Mouse (Mus musculus) cerebellum, adult 11 months (tissue): ENCODE measurements around the gene Cnst.
"Not testable (repeated sequence)": the region's sequence is repeated elsewhere in the genome, so short reads cannot be mapped to it uniquely, and the experiment has no call there.

Source experiments
- DNase-seq: peaks from one replicate; pipeline ENCODE4 v3.0.0; 2022

Cnst gene

GRCm38 (mm10) chr1:179648678-179649077, 102.5 kb downstream of the Cnst start:
- not testable (repeated sequence) for DNase-seq

DNA sequence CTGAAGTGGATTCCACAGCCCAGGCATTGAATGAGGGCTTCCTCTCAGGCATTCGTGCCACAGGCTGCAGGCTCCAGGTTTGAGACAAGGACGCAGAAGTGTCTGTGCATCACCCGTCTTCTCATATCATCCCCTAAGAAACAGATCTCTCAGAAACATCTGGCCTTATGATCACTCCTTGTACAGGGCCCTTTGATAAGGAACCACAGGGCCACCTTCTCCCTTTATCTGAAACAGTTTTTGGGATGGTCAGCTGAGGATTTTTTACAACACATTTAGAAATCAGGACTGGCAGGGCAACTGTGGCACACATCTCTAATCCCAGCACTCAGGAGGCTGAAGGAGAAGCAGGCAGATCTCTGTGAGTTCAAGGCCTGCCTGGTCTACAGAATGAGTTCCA, 103.2 kb downstream of the Cnst start:
- DNase-seq = no peak

GRCm38 (mm10) chr1:179650284-179650683, 104.1 kb downstream of the Cnst start:
- no peak for DNase-seq

- no peak for DNase-seq
Measured at GRCm38 (mm10) chr1:179651224-179651623, 105.1 kb downstream of the Cnst start.

DNA sequence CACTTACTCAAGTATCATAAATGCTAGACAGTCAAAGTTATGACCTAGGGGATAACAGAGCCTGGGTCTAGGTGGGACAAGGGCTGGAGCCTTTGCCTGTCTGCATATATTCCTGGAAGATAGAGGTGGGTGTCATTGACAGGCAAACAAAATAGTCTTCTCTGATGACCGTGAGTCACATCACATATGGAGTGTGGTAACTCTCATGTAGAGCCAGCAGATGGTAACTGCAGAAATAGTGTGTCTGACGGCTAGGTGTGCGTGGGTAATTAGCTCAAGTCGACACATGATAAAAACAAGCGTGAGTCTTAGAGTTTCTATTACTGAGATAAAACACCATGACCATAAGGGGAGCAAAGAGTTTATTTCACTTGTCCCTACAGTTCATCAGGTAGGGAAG, 116.9 kb downstream of the Cnst start:
- DNase-seq = no peak

GRCm38 (mm10) chr1:179664309-179664930, 118.2 kb downstream of the Cnst start:
- DNase-seq = no peak

DNA sequence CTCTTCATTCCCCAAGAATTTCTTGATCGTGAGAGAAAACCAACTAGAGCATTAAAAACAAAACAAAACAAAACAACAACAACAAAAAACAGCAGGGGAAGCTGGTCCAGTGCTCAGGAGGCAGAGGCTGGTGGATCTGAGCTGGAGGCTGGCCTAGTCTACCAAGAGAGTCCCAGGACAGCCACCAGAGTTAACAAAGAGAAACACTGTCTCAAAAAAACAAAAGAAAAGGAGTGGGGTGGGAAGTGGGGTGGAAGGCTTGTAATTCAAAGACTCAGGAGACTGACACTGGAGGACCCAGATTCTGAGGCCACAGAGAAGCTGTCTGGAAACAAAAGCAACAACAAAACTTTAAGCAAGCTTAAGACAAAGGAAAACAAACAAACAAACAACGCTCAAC, 120.8 kb downstream of the Cnst start:
- DNase-seq = no peak

- DNase-seq = no peak
Measured at GRCm38 (mm10) chr1:179667450-179667849, 121.3 kb downstream of the Cnst start.

GRCm38 (mm10) chr1:179668013-179668805, 122.0 kb downstream of the Cnst start, which contains the start of gene Sccpdh:
Gene Sccpdh (plus strand): TSS chr1:179668210.
- DNase-seq = peak; percentile 80

DNA sequence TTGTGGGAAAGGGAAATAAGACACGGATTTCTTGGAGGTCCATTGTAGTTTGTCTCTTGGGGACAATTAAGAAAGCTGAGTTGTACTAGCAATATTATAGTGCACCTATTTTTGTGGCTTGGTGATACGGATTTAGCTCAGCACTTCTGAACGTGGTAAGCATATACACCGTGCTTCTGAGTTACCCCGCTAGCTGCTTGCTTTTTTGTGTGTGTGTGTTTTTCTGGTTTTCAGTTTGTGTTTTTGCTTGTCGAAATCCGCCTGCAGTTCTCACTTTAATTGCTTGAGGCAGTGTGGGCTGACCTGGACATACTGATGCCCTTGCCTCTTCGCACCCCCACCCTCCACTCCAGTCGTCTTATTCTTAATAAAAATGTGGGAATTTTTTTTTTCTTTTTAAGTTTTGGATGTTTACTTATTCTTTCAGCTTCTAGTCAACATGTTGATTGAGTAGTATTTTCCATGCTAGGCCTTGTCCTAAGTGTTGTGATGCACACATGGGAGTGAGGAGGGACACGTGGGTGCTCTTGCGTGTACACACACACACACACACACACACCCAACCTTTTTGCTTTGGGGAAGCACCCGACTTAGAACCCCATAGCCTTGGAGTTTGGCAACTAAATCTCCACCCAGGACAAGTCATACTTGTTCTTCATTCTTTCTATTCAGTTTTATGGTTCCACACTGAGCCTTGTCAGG, 122.8 kb downstream of the Cnst start:
- DNase-seq = no peak

GRCm38 (mm10) chr1:179674355-179674754, 128.2 kb downstream of the Cnst start:
- no peak for DNase-seq

DNA sequence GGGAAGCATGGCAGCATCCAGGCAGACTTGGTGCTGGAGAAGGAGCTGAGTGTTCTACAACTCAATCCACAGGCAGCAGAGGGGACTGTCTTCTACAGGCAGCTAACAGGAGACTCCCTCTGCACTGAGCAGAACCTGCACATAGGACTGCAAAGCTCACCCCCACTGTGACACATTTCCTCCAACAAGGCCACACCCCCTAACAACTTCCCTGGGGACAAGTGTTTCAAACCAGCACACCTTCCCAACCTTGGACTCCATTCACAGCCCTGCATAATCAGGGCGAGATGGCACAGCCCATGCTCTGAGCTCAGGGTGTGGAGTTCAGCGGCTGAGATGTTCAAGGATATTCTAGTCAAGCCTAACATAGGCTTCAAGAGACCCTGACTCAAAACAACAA, 130.9 kb downstream of the Cnst start:
- DNase-seq = no peak
